Mouse (Mus musculus) erythroblast, embryonic 14.5 days (primary cell): ENCODE results near the gene Gm42417.

ENCODE experiments used
- GATA1 ChIP-seq: IDR thresholded peaks from 2 replicates; pipeline ENCODE4 v1.6.1; 2012; ENCODE audit warnings: low read length, inconsistent platforms, mixed read lengths
- TAL1 ChIP-seq: IDR thresholded peaks from 3 replicates; pipeline ENCODE4 v1.6.1; 2012; ENCODE audit warnings: low read length, inconsistent platforms, mixed read lengths

- no peak for TF ChIP-seq GATA1
- no peak for TF ChIP-seq TAL1
Measured at GRCm38 (mm10) chr1:36559256-36559655, 20.0 kb upstream of the Gm42417 start.
